Mouse (Mus musculus): ENCODE results near the gene Crmp1. TPM values are rescaled to one million over a fixed set of nuclear protein-coding genes. Genes with fewer than 3 reads are reported as not detected.

Crmp1 gene
- polyA plus RNA-seq, 1 experiment from 2014 or later, result 12.5 TPM

DNA sequence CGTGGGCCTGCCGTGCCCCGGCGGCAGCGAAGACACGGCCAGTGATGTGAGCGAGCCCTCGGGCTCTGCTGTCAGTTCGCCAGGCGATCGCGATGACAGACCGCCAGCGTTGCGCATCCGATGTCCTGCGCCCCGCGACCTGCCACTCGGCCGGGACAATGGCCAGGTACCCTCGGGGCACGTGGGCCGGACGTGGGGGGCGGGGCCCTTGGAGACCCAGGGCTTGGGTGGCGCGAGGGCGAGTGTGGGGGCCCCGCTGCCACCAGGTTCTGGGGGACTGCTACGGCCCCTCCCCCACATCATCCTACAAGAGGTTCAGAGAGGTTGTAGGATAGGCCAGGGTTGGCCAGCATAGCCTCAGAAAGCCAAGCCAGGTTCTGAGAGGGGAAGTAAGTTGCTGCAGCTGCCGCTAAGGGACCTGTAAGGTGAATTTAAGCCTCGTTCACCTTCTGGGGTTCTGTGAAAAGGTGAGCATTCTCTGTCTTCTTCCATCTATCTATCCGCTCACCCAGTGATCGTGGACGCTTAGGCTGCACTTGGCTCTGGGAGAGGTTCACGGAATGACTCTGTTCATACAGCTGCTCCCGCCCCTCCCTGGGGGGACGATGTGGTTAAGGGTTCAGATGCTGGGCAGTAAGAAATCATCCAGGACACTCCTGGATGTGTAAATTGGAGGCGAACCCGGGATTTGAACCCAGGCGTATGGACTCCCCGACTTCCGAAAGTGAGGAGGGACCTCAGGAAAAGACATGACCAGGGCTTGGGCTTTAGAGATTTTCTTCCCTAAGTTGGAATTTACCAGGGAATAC is 824 bp downstream of the Crmp1 start:
- 13% methylated on average over 44 of the region's 44 CpGs for WGBS
- Histone ChIP-seq H3K4me3 (peak overlapping the region; percentile 33), H3K4me1 (peaks cover 15% of the 10 kb centered on the region), H3K36me3 (no peaks in the 10 kb centered on the region), H3K27me3 (peaks cover 79% of the 10 kb centered on the region), H3K27ac (no peak overlapping the region), H3K9me3 (no peaks in the 10 kb centered on the region), H3K4me2 (peak overlapping the region; percentile 60), H3K9ac (no peak overlapping the region)
- no peak for ATAC-seq (ENCODE audit: borderline replicate concordance, extremely low read depth, low FRiP score, low TSS enrichment)

DNA sequence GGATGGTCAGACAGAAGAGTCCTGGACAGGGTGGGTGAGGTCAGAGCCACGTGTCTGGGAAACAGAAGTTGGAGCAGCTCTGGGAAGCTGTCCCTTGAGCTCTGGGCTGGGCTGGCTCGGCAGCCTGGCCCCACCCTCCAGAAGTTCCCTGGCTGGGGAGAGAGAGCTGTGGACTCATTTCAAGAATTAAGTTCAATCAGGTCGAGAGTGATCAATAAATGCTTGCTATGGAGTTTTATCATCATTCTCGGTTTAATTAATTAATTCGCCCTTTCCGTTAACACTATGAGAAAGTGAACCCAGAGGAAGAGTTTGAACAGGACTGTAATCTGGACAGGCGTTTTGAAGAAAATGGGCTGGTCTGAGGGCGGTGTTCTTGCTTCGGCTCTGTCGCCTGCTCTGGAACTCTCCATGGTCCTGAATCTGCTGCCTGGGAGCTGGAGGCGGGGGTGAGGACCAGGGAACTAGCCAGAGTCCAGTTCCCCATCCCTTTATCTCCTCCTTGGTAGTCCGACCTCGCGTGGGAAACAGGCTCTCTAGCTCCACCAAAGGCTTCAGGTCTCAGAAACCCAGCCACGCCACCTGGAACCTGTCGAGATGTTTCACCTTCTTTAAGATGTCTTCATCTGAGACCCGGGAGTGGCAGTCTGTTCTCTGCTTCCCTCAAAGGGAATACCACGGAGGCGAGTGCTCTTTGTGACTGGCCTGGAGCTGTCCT is 1.6 kb downstream of the Crmp1 start:
- no peaks in the 10 kb centered on the region for H3K9me3 ChIP-seq
- H3K4me2 ChIP-seq, result no peak overlapping the region
- H3K4me3 ChIP-seq, result no peak overlapping the region
- no peak for ATAC-seq (ENCODE audit: borderline replicate concordance, extremely low read depth, low FRiP score, low TSS enrichment)
- H3K9ac ChIP-seq, result no peak overlapping the region
- H3K27me3 ChIP-seq, result peaks cover 84% of the 10 kb centered on the region
- 1% methylated on average over 19 of the region's 19 CpGs for WGBS
- H3K4me1 ChIP-seq, result peaks cover 15% of the 10 kb centered on the region
- H3K27ac ChIP-seq, result no peak overlapping the region
- no peaks in the 10 kb centered on the region for H3K36me3 ChIP-seq

- Histone ChIP-seq H3K27ac (no peak overlapping the region), H3K9ac (no peak overlapping the region), H3K4me1 (peaks cover 15% of the 10 kb centered on the region), H3K4me2 (no peak overlapping the region), H3K36me3 (no peaks in the 10 kb centered on the region), H3K4me3 (no peak overlapping the region), H3K27me3 (peaks cover 84% of the 10 kb centered on the region), H3K9me3 (no peaks in the 10 kb centered on the region)
- no peak for ATAC-seq (ENCODE audit: borderline replicate concordance, extremely low read depth, low FRiP score, low TSS enrichment)
- WGBS, result 5% methylated on average over 13 of the region's 13 CpGs
Observed at GRCm38 (mm10) chr5:37244161-37244560, 2.4 kb downstream of the Crmp1 start.

DNA sequence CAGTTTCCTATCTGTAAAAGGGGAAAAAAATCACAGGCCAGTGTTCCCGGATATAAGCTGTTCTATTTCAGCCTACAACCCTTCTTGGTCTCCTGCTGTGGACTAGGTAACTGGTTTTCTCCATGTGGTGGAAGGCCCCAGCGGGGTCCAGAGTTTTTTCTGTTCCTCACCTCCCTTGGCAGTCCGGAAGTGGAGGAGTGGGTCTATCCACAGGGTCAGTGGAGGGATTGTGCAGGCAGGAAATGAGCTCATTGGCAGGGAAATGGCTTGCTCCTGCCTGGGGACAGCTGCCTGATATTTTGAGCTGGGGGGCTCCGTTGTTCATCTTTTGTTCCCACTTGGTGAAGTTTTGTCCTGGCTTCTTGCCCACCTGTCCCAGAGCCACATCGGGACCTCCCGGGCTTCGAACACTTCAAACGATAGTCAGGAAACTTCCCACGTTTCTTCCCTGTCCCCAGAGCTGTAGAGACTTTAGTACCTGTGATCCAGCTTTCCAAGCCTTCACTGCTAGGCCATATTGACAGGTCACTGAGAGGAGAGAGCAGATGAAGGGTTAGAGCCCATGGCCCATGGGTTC is 3.0 kb downstream of the Crmp1 start:
- Histone ChIP-seq H3K4me1 (peaks cover 15% of the 10 kb centered on the region), H3K27me3 (peaks cover 81% of the 10 kb centered on the region), H3K4me2 (peak overlapping the region; percentile 60; the same call in 1 of the 2 replicates), H3K9me3 (no peaks in the 10 kb centered on the region), H3K27ac (peak overlapping the region; percentile 12; the same call in 1 of the 2 replicates), H3K36me3 (no peaks in the 10 kb centered on the region), H3K9ac (no peak overlapping the region), H3K4me3 (no peak overlapping the region)
- ATAC-seq (ENCODE audit: borderline replicate concordance, extremely low read depth, low FRiP score, low TSS enrichment), result no peak
- 37% methylated on average over 9 of the region's 9 CpGs for WGBS

- Histone ChIP-seq H3K27me3 (peaks cover 72% of the 10 kb centered on the region), H3K9ac (no peak overlapping the region), H3K4me2 (peak overlapping the region; percentile 60), H3K4me1 (peaks cover 15% of the 10 kb centered on the region), H3K36me3 (no peaks in the 10 kb centered on the region), H3K4me3 (peak overlapping the region; percentile 41), H3K27ac (no peak overlapping the region), H3K9me3 (no peaks in the 10 kb centered on the region)
- ATAC-seq (ENCODE audit: borderline replicate concordance, extremely low read depth, low FRiP score, low TSS enrichment), result 0 out of 2 replicates have a peak, but pooled peaks have one; percentile 10
- WGBS, result under 1% methylated on average over 36 of the region's 42 CpGs
Observed at GRCm38 (mm10) chr5:37245651-37246050, 3.9 kb downstream of the Crmp1 start.

- Histone ChIP-seq H3K4me2 (peak overlapping the region; percentile 60), H3K4me3 (peak overlapping the region; percentile 41), H3K27me3 (peaks cover 65% of the 10 kb centered on the region), H3K9me3 (no peaks in the 10 kb centered on the region), H3K4me1 (peaks cover 15% of the 10 kb centered on the region), H3K27ac (no peak overlapping the region), H3K9ac (no peak overlapping the region), H3K36me3 (no peaks in the 10 kb centered on the region)
- no peak for ATAC-seq (ENCODE audit: borderline replicate concordance, extremely low read depth, low FRiP score, low TSS enrichment)
- 2% methylated on average over 28 of the region's 37 CpGs for WGBS
Observed at GRCm38 (mm10) chr5:37246138-37246910, 4.6 kb downstream of the Crmp1 start.

GRCm38 (mm10) chr5:37247456-37247855 is 5.7 kb downstream of the Crmp1 start:
- H3K27ac ChIP-seq, result no peak overlapping the region
- no peak overlapping the region for H3K4me3 ChIP-seq
- ATAC-seq (ENCODE audit: borderline replicate concordance, extremely low read depth, low FRiP score, low TSS enrichment), result no peak
- H3K36me3 ChIP-seq, result no peaks in the 10 kb centered on the region
- H3K9ac ChIP-seq, result no peak overlapping the region
- H3K4me1 ChIP-seq, result peaks cover 4% of the 10 kb centered on the region
- WGBS, result 25% methylated on average over 4 of the region's 4 CpGs
- H3K4me2 ChIP-seq, result no peak overlapping the region
- peaks cover 54% of the 10 kb centered on the region for H3K27me3 ChIP-seq
- no peaks in the 10 kb centered on the region for H3K9me3 ChIP-seq

DNA sequence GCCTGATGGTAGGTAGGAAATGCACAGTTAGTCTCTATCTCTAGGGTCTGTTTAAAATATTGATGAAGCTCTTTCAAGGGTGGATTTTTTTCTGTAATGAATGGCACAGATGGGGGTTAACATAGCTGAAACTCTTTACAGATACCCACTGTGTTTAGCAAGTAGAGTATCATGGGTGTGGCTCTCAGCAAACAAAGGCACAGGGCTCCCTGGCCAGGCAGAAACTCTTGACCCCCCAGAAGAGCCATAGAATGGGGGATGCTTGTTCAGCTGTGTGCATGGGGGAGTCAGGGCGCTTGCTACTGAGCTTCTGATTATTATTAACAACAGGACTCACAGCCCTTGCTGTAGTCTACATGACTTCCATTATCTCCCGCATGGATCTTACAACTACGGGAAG is 7.1 kb downstream of the Crmp1 start:
- Histone ChIP-seq H3K4me2 (no peak overlapping the region), H3K9me3 (no peaks in the 10 kb centered on the region), H3K27ac (no peak overlapping the region), H3K27me3 (peaks cover 40% of the 10 kb centered on the region), H3K4me3 (no peak overlapping the region), H3K4me1 (0 out of 2 replicates have a peak, but pooled peaks cover 3% of the 10 kb centered on the region), H3K9ac (no peak overlapping the region), H3K36me3 (no peaks in the 10 kb centered on the region)
- WGBS, result 63% methylated on average over 3 of the region's 3 CpGs
- no peak for ATAC-seq (ENCODE audit: borderline replicate concordance, extremely low read depth, low FRiP score, low TSS enrichment)

DNA sequence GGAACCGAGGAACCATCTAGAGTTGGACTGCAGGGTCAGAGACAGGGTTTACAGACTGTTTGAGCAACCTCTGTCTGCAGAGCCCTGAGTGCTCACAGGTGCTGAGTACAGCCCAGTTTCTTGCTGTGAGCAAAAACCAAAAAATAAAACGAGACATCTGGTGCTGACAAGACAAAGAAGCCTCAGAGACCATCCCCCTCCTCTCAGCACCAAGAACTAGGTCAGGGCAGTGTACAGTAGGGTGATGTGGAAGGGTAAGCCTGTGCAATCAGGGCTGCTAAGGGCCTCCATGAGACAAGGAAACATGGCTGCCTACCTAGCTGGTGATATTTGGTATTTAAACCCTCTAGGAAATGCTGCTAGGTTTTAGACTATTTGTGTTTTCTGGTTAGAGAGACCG is 9.9 kb downstream of the Crmp1 start:
- no peak overlapping the region for H3K4me3 ChIP-seq
- H3K9me3 ChIP-seq, result no peaks in the 10 kb centered on the region
- no peaks in the 10 kb centered on the region for H3K36me3 ChIP-seq
- no peak overlapping the region for H3K4me2 ChIP-seq
- H3K9ac ChIP-seq, result no peak overlapping the region
- WGBS, result 55% methylated on average over 3 of the region's 3 CpGs
- H3K27me3 ChIP-seq, result peaks cover 12% of the 10 kb centered on the region
- ATAC-seq (ENCODE audit: borderline replicate concordance, extremely low read depth, low FRiP score, low TSS enrichment), result no peak
- H3K4me1 ChIP-seq, result no peaks in the 10 kb centered on the region
- no peak overlapping the region for H3K27ac ChIP-seq

GRCm38 (mm10) chr5:37252101-37252804 is 10.5 kb downstream of the Crmp1 start:
- Histone ChIP-seq H3K4me1 (no peaks in the 10 kb centered on the region), H3K4me3 (no peak overlapping the region), H3K27ac (no peak overlapping the region), H3K27me3 (peaks cover 8% of the 10 kb centered on the region), H3K9me3 (no peaks in the 10 kb centered on the region), H3K9ac (no peak overlapping the region), H3K4me2 (no peak overlapping the region), H3K36me3 (no peaks in the 10 kb centered on the region)
- 74% methylated on average over 9 of the region's 9 CpGs for WGBS
- no peak for ATAC-seq (ENCODE audit: borderline replicate concordance, extremely low read depth, low FRiP score, low TSS enrichment)

DNA sequence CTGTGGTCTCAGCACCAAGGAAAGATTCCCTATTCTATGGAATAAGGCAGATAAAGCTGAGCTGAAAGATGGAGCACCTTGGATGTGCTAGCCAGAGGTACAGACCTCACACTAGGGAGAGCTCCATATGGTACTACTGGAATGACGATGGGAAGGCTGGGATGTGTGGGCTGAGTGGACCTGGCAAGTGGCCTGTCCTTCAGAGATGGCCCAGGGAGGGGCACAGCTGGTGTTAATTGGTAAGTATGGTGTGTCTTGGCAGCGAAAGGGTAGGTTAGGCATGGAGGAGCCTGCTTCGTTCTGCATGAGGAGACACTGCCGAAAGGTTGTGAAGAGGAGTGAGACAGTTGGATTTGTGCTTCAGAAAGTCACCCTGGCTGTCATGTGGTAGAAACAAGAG is 12.8 kb downstream of the Crmp1 start:
- WGBS, result 84% methylated on average over 4 of the region's 4 CpGs
- Histone ChIP-seq H3K4me2 (no peak overlapping the region), H3K9me3 (no peaks in the 10 kb centered on the region), H3K4me3 (no peak overlapping the region), H3K9ac (no peak overlapping the region), H3K27me3 (no peaks in the 10 kb centered on the region), H3K27ac (no peak overlapping the region), H3K4me1 (no peaks in the 10 kb centered on the region), H3K36me3 (no peaks in the 10 kb centered on the region)
- ATAC-seq (ENCODE audit: borderline replicate concordance, extremely low read depth, low FRiP score, low TSS enrichment), result no peak

All from lung, embryonic 15.5 days (tissue).